Mouse (Mus musculus) forebrain, embryonic 16.5 days (tissue): ENCODE data around the gene Chat. TPM values are rescaled to one million over a fixed set of nuclear protein-coding genes. Genes with fewer than 3 reads are reported as not detected.
A peak's percentile ranks its signal among the peaks of the same experiment; 100 is the strongest.

Experiments
- ATAC-seq: fragments of 200-750 bp; cut with Nextera tagmentation; 2 replicates; pipeline ENCODE4 v1.8.0; 2017; ENCODE audit warnings: mild to moderate bottlenecking, moderate library complexity
- H3K27ac ChIP-seq: fragments of 300-500 bp; sonication (generic); 2 replicates; pipeline ENCODE4 v1.5.1; 2014; ENCODE audit warnings: low read length, control low read depth
- H3K27me3 ChIP-seq: fragments of 300-500 bp; sonication (generic); replicated peaks from 2 replicates; pipeline ENCODE4 v1.6.1; 2014; ENCODE audit warnings: low read length; ENCODE audit not compliant: control insufficient read depth, insufficient read depth
- H3K36me3 ChIP-seq: fragments of 300-500 bp; sonication (generic); 2 replicates; pipeline ENCODE4 v1.6.1; 2014; ENCODE audit not compliant: control insufficient read depth, insufficient read depth
- H3K4me1 ChIP-seq: fragments of 300-500 bp; sonication (generic); replicated peaks from 2 replicates; pipeline ENCODE4 v1.6.1; 2014; ENCODE audit warnings: low read length; ENCODE audit not compliant: control insufficient read depth, insufficient read depth
- H3K4me2 ChIP-seq: fragments of 300-500 bp; sonication (generic); 2 replicates; pipeline ENCODE4 v1.6.1; 2014; ENCODE audit warnings: mild to moderate bottlenecking, low read length, control low read depth
- H3K4me3 ChIP-seq: fragments of 300-500 bp; sonication (generic); replicated peaks from 2 replicates; pipeline ENCODE4 v1.5.1; 2014; ENCODE audit warnings: mild to moderate bottlenecking, low read length, control low read depth
- H3K9ac ChIP-seq: fragments of 300-500 bp; sonication (generic); replicated peaks from 2 replicates; pipeline ENCODE4 v1.6.1; 2014; ENCODE audit warnings: low read depth, low read length, control low read depth
- H3K9me3 ChIP-seq: fragments of 300-500 bp; sonication (generic); 2 replicates; pipeline ENCODE4 v1.6.1; 2016; ENCODE audit warnings: low read length; ENCODE audit not compliant: control insufficient read depth
- WGBS: fragments of 180-500 bp; shearing (Covaris S2); extraction: QIAGEN DNeasy Blood & Tissue Kit; methylation state at CpG from one replicate; pipeline ENCODE4 v1.1.7; 2014; 5-methylcytosine and 5-hydroxymethylcytosine counted together
- polyA plus RNA-seq: library from polyadenylated mRNA; unstranded; fragments of >200 nt; fragmentation: Nextera tagmentation; extraction: Ambion mirVana; gene quantifications from 2 replicates; pipeline ENCODE4 v1.2.1, GENCODE M21; 2015

The Chat gene
- polyA plus RNA-seq, 1 experiment from 2014 or later, result 0.77 TPM

- Histone ChIP-seq H3K4me3 (peak overlapping the region; percentile 45), H3K27me3 (peaks cover 65% of the 10 kb centered on the region), H3K9me3 (no peaks in the 10 kb centered on the region), H3K36me3 (no peaks in the 10 kb centered on the region), H3K9ac (no peak overlapping the region; the same call in 1 of the 2 replicates), H3K4me1 (peaks cover 16% of the 10 kb centered on the region), H3K4me2 (peak overlapping the region; percentile 65), H3K27ac (no peak overlapping the region)
- no peak for ATAC-seq
- WGBS, result 1% methylated on average over 10 of the region's 11 CpGs
Measured at GRCm38 (mm10) chr14:32465506-32465870, 301 bp downstream of the Chat start.

GRCm38 (mm10) chr14:32464601-32465505 lies 936 bp downstream of the Chat start, which contains the start of gene Slc18a3:
TSS of gene Slc18a3 (minus strand) at chr14:32464850.
- no peaks in the 10 kb centered on the region for H3K36me3 ChIP-seq
- peak within 1 kb of the TSS; percentile 65 for H3K4me2 ChIP-seq
- no peaks in the 10 kb centered on the region for H3K9me3 ChIP-seq
- WGBS, result under 1% methylated on average over 66 of the region's 70 CpGs
- H3K4me1 ChIP-seq, result peaks cover 16% of the 10 kb centered on the region
- no peak within 1 kb of the TSS for H3K27ac ChIP-seq
- peak within 1 kb of the TSS; percentile 45 for H3K4me3 ChIP-seq
- peak within 1 kb of the TSS; percentile 44 for H3K9ac ChIP-seq
- peaks cover 69% of the 10 kb centered on the region for H3K27me3 ChIP-seq
- ATAC-seq, result peak; percentile 21; the same call in 1 of the 2 replicates

GRCm38 (mm10) chr14:32463211-32464040 lies 2.4 kb downstream of the Chat start:
- H3K27me3 ChIP-seq, result peaks cover 76% of the 10 kb centered on the region
- WGBS, result 3% methylated on average over 74 of the region's 74 CpGs
- no peak overlapping the region for H3K27ac ChIP-seq
- no peak overlapping the region for H3K9ac ChIP-seq
- no peaks in the 10 kb centered on the region for H3K9me3 ChIP-seq
- H3K36me3 ChIP-seq, result no peaks in the 10 kb centered on the region
- H3K4me2 ChIP-seq, result peak overlapping the region; percentile 65
- H3K4me3 ChIP-seq, result peak overlapping the region; percentile 45
- H3K4me1 ChIP-seq, result peaks cover 16% of the 10 kb centered on the region
- 0 out of 2 replicates have a peak, but pooled peaks have one; percentile 26 for ATAC-seq

GRCm38 (mm10) chr14:32452552-32452951 lies 13.2 kb downstream of the Chat start:
- no peak overlapping the region for H3K9ac ChIP-seq
- no peaks in the 10 kb centered on the region; the same call in 1 of the 2 replicates for H3K27me3 ChIP-seq
- no peak for ATAC-seq
- WGBS, result 21% methylated on average over 4 of the region's 4 CpGs
- no peaks in the 10 kb centered on the region for H3K36me3 ChIP-seq
- H3K27ac ChIP-seq, result no peak overlapping the region
- no peaks in the 10 kb centered on the region for H3K9me3 ChIP-seq
- no peak overlapping the region for H3K4me3 ChIP-seq
- H3K4me2 ChIP-seq, result no peak overlapping the region
- H3K4me1 ChIP-seq, result no peaks in the 10 kb centered on the region

GRCm38 (mm10) chr14:32446989-32447388 lies 18.8 kb downstream of the Chat start:
- Histone ChIP-seq H3K4me1 (peaks cover 2% of the 10 kb centered on the region; the same call in 1 of the 2 replicates), H3K27me3 (no peaks in the 10 kb centered on the region), H3K9ac (no peak overlapping the region), H3K9me3 (no peaks in the 10 kb centered on the region), H3K36me3 (no peaks in the 10 kb centered on the region), H3K4me2 (no peak overlapping the region), H3K4me3 (no peak overlapping the region), H3K27ac (no peak overlapping the region)
- WGBS, result 73% methylated on average over 6 of the region's 6 CpGs
- no peak for ATAC-seq

GRCm38 (mm10) chr14:32443446-32443845 lies 22.3 kb downstream of the Chat start:
- no peak overlapping the region for H3K9ac ChIP-seq
- no peaks in the 10 kb centered on the region for H3K27me3 ChIP-seq
- H3K9me3 ChIP-seq, result no peaks in the 10 kb centered on the region
- H3K4me1 ChIP-seq, result peaks cover 14% of the 10 kb centered on the region
- H3K4me3 ChIP-seq, result no peak overlapping the region
- no peak overlapping the region for H3K27ac ChIP-seq
- H3K36me3 ChIP-seq, result no peaks in the 10 kb centered on the region
- no peak overlapping the region for H3K4me2 ChIP-seq
- WGBS, result 4% methylated on average over 8 of the region's 8 CpGs
- ATAC-seq, result no peak

GRCm38 (mm10) chr14:32439744-32440143 lies 26.0 kb downstream of the Chat start:
- H3K27ac ChIP-seq, result no peak overlapping the region; the same call in 1 of the 2 replicates
- no peak overlapping the region for H3K4me3 ChIP-seq
- H3K36me3 ChIP-seq, result no peaks in the 10 kb centered on the region
- H3K9ac ChIP-seq, result no peak overlapping the region
- no peak overlapping the region for H3K4me2 ChIP-seq
- H3K4me1 ChIP-seq, result peaks cover 14% of the 10 kb centered on the region
- WGBS, result 12% methylated on average over 3 of the region's 3 CpGs
- no peaks in the 10 kb centered on the region for H3K27me3 ChIP-seq
- peak; percentile 94 for ATAC-seq
- H3K9me3 ChIP-seq, result no peaks in the 10 kb centered on the region

GRCm38 (mm10) chr14:32439316-32439715 lies 26.5 kb downstream of the Chat start:
- Histone ChIP-seq H3K36me3 (no peaks in the 10 kb centered on the region), H3K4me1 (peaks cover 14% of the 10 kb centered on the region), H3K9me3 (no peaks in the 10 kb centered on the region), H3K4me3 (no peak overlapping the region), H3K27ac (0 out of 2 replicates have a peak overlapping the region, but pooled peaks have one; percentile 44), H3K27me3 (no peaks in the 10 kb centered on the region), H3K9ac (no peak overlapping the region), H3K4me2 (no peak overlapping the region)
- WGBS, result 69% methylated on average over 5 of the region's 5 CpGs
- ATAC-seq, result no peak; the same call in 1 of the 2 replicates

- WGBS, result 35% methylated on average over 5 of the region's 5 CpGs
- H3K27me3 ChIP-seq, result no peaks in the 10 kb centered on the region
Measured at GRCm38 (mm10) chr14:32437352-32437793, 28.4 kb downstream of the Chat start.

More at GRCm38 (mm10) chr14:32437352-32437793, 28.4 kb downstream of the Chat start:
- Histone ChIP-seq H3K4me3 (no peak overlapping the region), H3K36me3 (no peaks in the 10 kb centered on the region), H3K9me3 (no peaks in the 10 kb centered on the region), H3K9ac (no peak overlapping the region), H3K27ac (no peak overlapping the region), H3K4me1 (peaks cover 12% of the 10 kb centered on the region), H3K4me2 (no peak overlapping the region)
- ATAC-seq, result no peak
